Mouse (Mus musculus) heart, postnatal 0 days (tissue): Measurements from ENCODE around the gene Mtmr14.

Experiments used
- CTCF ChIP-seq: IDR thresholded peaks from 2 replicates; pipeline ENCODE4 v1.5.1; 2016; ENCODE audit warnings: antibody characterized with exemption, control low read depth, low read depth
- EP300 ChIP-seq: IDR thresholded peaks from 2 replicates; pipeline ENCODE4 v1.6.1; 2016; ENCODE audit warnings: antibody characterized with exemption, low read depth

- no peak for TF ChIP-seq CTCF
- TF ChIP-seq EP300 = no peak
These were observed 42.6 kb upstream of the Mtmr14 start, which contains the start of gene Lhfpl4 for GRCm38 (mm10) chr6:113194841-113195595.
